Mouse (Mus musculus) liver, embryonic 16.5 days (tissue): ENCODE measurements around the gene Treml1. TPM values are rescaled to one million over a fixed set of nuclear protein-coding genes. Genes with fewer than 3 reads are reported as not detected.
"Not testable (repeated sequence)": the region's sequence is repeated elsewhere in the genome, so short reads cannot be mapped to it uniquely, and the experiment has no call there.

Experiments
- ATAC-seq: fragments of 200-750 bp; cut with Nextera tagmentation; 2 replicates; pipeline ENCODE4 v1.8.0; 2017; ENCODE audit warnings: low read depth, mild to moderate bottlenecking, moderate number of reproducible peaks, moderate library complexity
- H3K27ac ChIP-seq: fragments of 300-500 bp; sonication (generic); 2 replicates; pipeline ENCODE4 v1.5.1; 2014; ENCODE audit warnings: mild to moderate bottlenecking, low read length
- H3K27me3 ChIP-seq: fragments of 300-500 bp; sonication (generic); 2 replicates; pipeline ENCODE4 v1.6.1; 2014; ENCODE audit warnings: low read depth, low read length, mixed read lengths; ENCODE audit not compliant: control insufficient read depth, insufficient read depth
- H3K36me3 ChIP-seq: fragments of 300-500 bp; sonication (generic); 2 replicates; pipeline ENCODE4 v1.6.1; 2014; ENCODE audit warnings: mild to moderate bottlenecking; ENCODE audit not compliant: control insufficient read depth, insufficient read depth
- H3K4me1 ChIP-seq: fragments of 300-500 bp; sonication (generic); 2 replicates; pipeline ENCODE4 v1.6.1; 2014; ENCODE audit warnings: low read depth, low read length, mixed read lengths; ENCODE audit not compliant: control insufficient read depth
- H3K4me2 ChIP-seq: fragments of 300-500 bp; sonication (generic); 2 replicates; pipeline ENCODE4 v1.6.1; 2014; ENCODE audit warnings: low read depth, low read length, mixed read lengths
- H3K4me3 ChIP-seq: fragments of 300-500 bp; sonication (generic); 2 replicates; pipeline ENCODE4 v1.5.1; 2014; ENCODE audit warnings: low read depth, mild to moderate bottlenecking, low read length
- H3K9ac ChIP-seq: fragments of 300-500 bp; sonication (generic); 2 replicates; pipeline ENCODE4 v1.6.1; 2014; ENCODE audit warnings: low read depth, low read length
- H3K9me3 ChIP-seq: fragments of 300-500 bp; sonication (generic); replicated peaks from 2 replicates; pipeline ENCODE4 v1.6.1; 2016; ENCODE audit warnings: low read length; ENCODE audit not compliant: control insufficient read depth
- WGBS: fragments of 180-500 bp; shearing (Covaris S2); extraction: QIAGEN DNeasy Blood & Tissue Kit; methylation state at CpG from one replicate; pipeline ENCODE4 v1.1.7; 2014; ENCODE audit not compliant: insufficient replicate concordance; 5-methylcytosine and 5-hydroxymethylcytosine counted together
- polyA plus RNA-seq: library from polyadenylated mRNA; unstranded; fragments of >200 nt; fragmentation: Nextera tagmentation; extraction: Ambion mirVana; gene quantifications from 2 replicates; pipeline ENCODE4 v1.2.1, GENCODE M21; 2015

Gene Treml1
- polyA plus RNA-seq = 14.5 and 15.3 TPM in 2 replicates

GRCm38 (mm10) chr17:48359616-48360015 lies at the start of gene Treml1:
Treml1 (plus strand) TSS chr17:48359916.
- Histone ChIP-seq H3K4me2 (no peak within 1 kb of the TSS), H3K27me3 (no peaks in the 10 kb centered on the region), H3K4me3 (no peak within 1 kb of the TSS), H3K4me1 (peaks cover 6% of the 10 kb centered on the region), H3K27ac (no peak within 1 kb of the TSS), H3K9me3 (no peaks in the 10 kb centered on the region), H3K9ac (no peak within 1 kb of the TSS), H3K36me3 (no peaks in the 10 kb centered on the region)
- no peak for ATAC-seq
- WGBS = 27% methylated on average over 7 of the region's 7 CpGs

- ATAC-seq = no peak
- H3K4me2 ChIP-seq = no peak overlapping the region
- H3K27ac ChIP-seq = no peak overlapping the region
- H3K9ac ChIP-seq = no peak overlapping the region
- H3K27me3 ChIP-seq = no peaks in the 10 kb centered on the region
- H3K9me3 ChIP-seq = no peaks in the 10 kb centered on the region
- no peaks in the 10 kb centered on the region for H3K36me3 ChIP-seq
- WGBS = 28% methylated on average over 2 of the region's 2 CpGs
- no peaks in the 10 kb centered on the region for H3K4me1 ChIP-seq
- H3K4me3 ChIP-seq = no peak overlapping the region
Measured at GRCm38 (mm10) chr17:48312124-48312523, 47.6 kb upstream of the Treml1 start.

DNA sequence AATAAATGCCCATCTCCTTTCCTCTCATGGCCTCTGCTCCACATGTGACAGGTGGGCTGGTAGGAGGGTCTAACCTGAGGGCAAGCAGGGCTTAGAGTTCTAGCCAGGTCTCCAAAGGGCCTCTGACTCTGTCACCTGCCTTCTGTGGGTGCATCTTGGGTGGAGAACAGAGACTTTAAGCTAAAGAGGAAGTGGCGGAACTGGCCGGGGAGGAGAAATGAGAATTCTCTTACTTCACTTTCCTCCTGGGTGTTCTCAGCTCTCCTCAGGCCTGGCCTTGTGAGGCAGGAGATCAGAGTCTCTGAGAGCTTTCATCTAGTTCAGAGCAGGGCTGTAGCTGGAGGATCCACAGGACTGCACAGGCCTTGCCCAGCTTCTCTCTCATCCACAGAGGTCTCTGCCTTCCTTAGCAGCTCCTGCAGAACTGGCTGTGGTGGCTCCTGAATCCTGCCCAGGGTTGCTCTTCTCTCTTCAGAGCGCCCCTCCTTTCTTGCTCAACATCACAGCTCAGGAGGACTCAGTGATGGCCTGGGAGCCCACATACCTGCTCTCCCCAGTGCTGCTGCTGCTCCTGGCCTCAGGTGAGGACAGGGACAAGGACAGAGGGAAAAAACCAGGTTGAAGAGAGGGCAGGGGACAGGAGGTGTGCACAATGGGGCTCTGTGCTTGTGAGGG lies 43.7 kb upstream of the Treml1 start, which contains the start of gene B430306N03Rik:
Gene B430306N03Rik, plus strand, starts transcription at position 237 of the 675 bp plus-strand sequence.
- not testable (repeated sequence) for H3K9me3 ChIP-seq, H3K9ac ChIP-seq, H3K4me2 ChIP-seq, H3K27me3 ChIP-seq, H3K4me1 ChIP-seq, H3K36me3 ChIP-seq
- Histone ChIP-seq H3K4me3 (peak within 1 kb of the TSS; percentile 21), H3K27ac (peak within 1 kb of the TSS; percentile 30)
- 0 out of 2 replicates have a peak, but pooled peaks have one; percentile 11 for ATAC-seq
- WGBS = 30% methylated on average over 3 of the region's 3 CpGs

DNA sequence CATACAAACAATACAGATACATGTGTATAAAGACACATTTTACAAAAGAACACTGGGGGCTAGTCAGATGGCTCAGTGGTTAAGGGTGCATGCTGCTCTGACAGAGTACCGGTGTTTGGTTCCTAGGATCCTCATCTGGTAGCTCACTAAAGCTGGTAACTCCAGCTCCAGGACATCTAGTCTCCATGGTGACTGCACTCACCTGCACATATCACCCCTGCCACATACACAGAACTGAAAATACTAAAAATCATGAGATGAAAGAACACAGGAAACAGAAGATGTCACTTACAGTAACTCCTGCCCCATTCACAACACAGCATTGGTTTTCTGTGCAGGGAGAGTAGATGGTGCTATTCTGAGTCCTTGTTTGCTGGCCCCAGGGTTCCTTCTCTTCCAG lies 41.0 kb upstream of the Treml1 start:
- Histone ChIP-seq H3K9me3 (no peaks in the 10 kb centered on the region), H3K4me1 (peaks cover 10% of the 10 kb centered on the region), H3K27me3 (no peaks in the 10 kb centered on the region), H3K36me3 (no peaks in the 10 kb centered on the region), H3K27ac (no peak overlapping the region), H3K9ac (no peak overlapping the region), H3K4me2 (no peak overlapping the region), H3K4me3 (no peak overlapping the region)
- ATAC-seq = no peak
- WGBS = 79% methylated on average over 1 of the region's 1 CpGs

GRCm38 (mm10) chr17:48321279-48321678 lies 38.4 kb upstream of the Treml1 start:
- Histone ChIP-seq H3K4me3 (no peak overlapping the region), H3K4me1 (peaks cover 10% of the 10 kb centered on the region), H3K4me2 (no peak overlapping the region), H3K36me3 (no peaks in the 10 kb centered on the region), H3K9ac (no peak overlapping the region), H3K27ac (no peak overlapping the region), H3K27me3 (no peaks in the 10 kb centered on the region), H3K9me3 (no peaks in the 10 kb centered on the region)
- 42% methylated on average over 2 of the region's 2 CpGs for WGBS
- ATAC-seq = no peak

DNA sequence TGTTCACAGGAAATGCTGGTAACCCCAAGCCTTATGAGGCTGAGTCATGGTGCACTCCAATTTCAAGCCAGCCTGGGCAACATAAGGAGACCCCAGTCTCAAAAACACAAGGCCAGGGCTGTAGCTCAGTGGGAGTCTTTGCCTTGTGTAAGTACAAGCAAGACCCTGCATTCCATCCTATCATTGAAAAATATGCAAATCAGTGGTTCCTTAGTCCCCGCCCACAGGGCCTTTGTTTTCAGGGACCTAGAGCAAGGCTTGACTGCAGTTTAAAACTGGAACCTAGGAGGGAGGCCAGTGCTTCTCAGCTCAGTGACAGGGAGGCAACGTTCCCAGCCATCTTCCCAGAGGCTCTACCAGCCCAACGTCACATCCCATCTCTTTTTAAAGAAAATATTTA lies 36.5 kb upstream of the Treml1 start:
- H3K4me2 ChIP-seq = no peak overlapping the region
- H3K27me3 ChIP-seq = no peaks in the 10 kb centered on the region
- WGBS = 45% methylated on average over 3 of the region's 3 CpGs
- no peak for ATAC-seq
- H3K9ac ChIP-seq = no peak overlapping the region
- no peaks in the 10 kb centered on the region for H3K9me3 ChIP-seq
- H3K36me3 ChIP-seq = no peaks in the 10 kb centered on the region
- H3K4me3 ChIP-seq = no peak overlapping the region
- H3K27ac ChIP-seq = no peak overlapping the region
- H3K4me1 ChIP-seq = peaks cover 10% of the 10 kb centered on the region

DNA sequence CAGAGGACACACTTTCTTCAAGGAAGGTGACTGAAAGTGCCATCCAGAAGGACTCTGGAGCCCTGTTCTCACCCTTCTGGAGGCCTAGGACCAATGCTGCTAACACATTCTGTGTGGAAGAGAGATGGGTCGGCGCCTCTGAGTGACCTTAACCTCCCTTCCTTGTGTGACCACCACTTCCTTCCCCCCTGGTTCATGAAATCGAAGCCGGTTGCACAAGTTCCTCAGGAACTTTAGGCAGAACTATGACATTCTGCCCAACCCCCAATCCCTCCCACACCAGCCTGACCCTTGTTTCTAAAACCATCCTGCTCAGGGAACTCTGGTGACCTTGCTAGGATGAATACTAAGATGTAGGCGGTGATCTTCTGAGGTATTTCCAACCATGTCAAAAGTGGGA lies 35.5 kb upstream of the Treml1 start:
- Histone ChIP-seq H3K9me3 (no peaks in the 10 kb centered on the region), H3K4me1 (peaks cover 10% of the 10 kb centered on the region), H3K36me3 (no peaks in the 10 kb centered on the region), H3K27me3 (no peaks in the 10 kb centered on the region), H3K4me2 (0 out of 2 replicates have a peak overlapping the region, but pooled peaks have one; percentile 1), H3K9ac (no peak overlapping the region), H3K27ac (peak overlapping the region; percentile 32; the same call in 1 of the 2 replicates), H3K4me3 (no peak overlapping the region)
- ATAC-seq = peak; percentile 58
- 27% methylated on average over 5 of the region's 5 CpGs for WGBS

- Histone ChIP-seq H3K4me2 (no peak overlapping the region), H3K4me1 (peaks cover 10% of the 10 kb centered on the region), H3K9ac (no peak overlapping the region), H3K27ac (no peak overlapping the region), H3K9me3 (no peaks in the 10 kb centered on the region), H3K36me3 (no peaks in the 10 kb centered on the region), H3K27me3 (no peaks in the 10 kb centered on the region), H3K4me3 (no peak overlapping the region)
- no peak for ATAC-seq
- 79% methylated on average over 6 of the region's 6 CpGs for WGBS
Measured at GRCm38 (mm10) chr17:48325093-48325492, 34.6 kb upstream of the Treml1 start.

DNA sequence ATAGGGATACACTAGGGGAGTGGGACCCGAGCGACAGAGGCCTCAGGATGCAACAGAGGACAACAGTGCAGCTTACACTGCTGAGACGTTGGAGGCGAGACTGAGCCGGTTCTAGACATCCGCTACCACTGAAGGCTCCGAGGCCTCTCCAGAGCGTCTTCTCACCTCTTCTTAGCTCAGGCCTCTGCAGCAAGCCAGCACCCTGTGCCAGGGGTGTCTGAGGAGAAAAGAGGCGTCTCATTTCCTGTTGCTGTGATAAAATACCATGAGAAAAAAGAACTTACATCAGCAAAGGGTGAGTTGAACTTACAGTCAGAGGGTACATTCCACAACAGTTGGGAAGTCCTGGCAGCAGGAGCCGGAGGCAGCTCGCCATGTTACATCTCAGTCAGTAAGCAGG lies 34.1 kb upstream of the Treml1 start:
- Histone ChIP-seq H3K36me3 (no peaks in the 10 kb centered on the region), H3K9me3 (no peaks in the 10 kb centered on the region), H3K4me2 (no peak overlapping the region), H3K27me3 (no peaks in the 10 kb centered on the region), H3K4me3 (no peak overlapping the region), H3K27ac (no peak overlapping the region), H3K9ac (no peak overlapping the region), H3K4me1 (peaks cover 10% of the 10 kb centered on the region)
- WGBS = 58% methylated on average over 11 of the region's 11 CpGs
- no peak for ATAC-seq
